Comparison of ENCODE assay signal across 18 mouse cellular contexts in genomic region chr1:73954015-73954408, GRCm38 (mm10).
DNase-seq lines count a peak whose midpoint lies in the region; ATAC-seq and TF ChIP-seq lines count a peak whose summit lies in the region.
"Had no signal": no experiment of that assay in that cellular context is flagged by ENCODE, and none has a peak within 500 bp of the region (broad histone marks: within the 10 kb centered on the region; RNA-seq: fewer than 3 reads in every experiment).

No protein-coding gene starts in this region.

- H3K27ac ChIP-seq in gastrocnemius, adult 2 months = peak overlapping the region; percentile 99
- H3K27ac ChIP-seq in heart, embryonic 16.5 days (ENCODE audit: low read length) = peak overlapping the region; percentile 92
- no peak overlapping the region for H3K27ac ChIP-seq in kidney, embryonic 14.5 days (ENCODE audit: low read depth, low read length)
- H3K27ac ChIP-seq in stomach, embryonic 15.5 days = peak overlapping the region; percentile 66; the same call in 1 of the 2 replicates
- no peak overlapping the region for H3K27ac ChIP-seq in stomach, postnatal 0 days (replicated peaks)
- H3K27ac ChIP-seq: forebrain, embryonic 15.5 days; hindbrain, embryonic 15.5 days had no signal

- peaks cover 87% of the 10 kb centered on the region for H3K4me1 ChIP-seq in heart, embryonic 16.5 days (ENCODE audit: control insufficient read depth, insufficient read depth, low read length)
- peaks cover 14% of the 10 kb centered on the region; the same call in 1 of the 2 replicates for H3K4me1 ChIP-seq in kidney, embryonic 14.5 days (ENCODE audit: control insufficient read depth, insufficient read depth, low read length)
- H3K4me1 ChIP-seq in stomach, embryonic 15.5 days = peaks cover 48% of the 10 kb centered on the region
- H3K4me1 ChIP-seq in stomach, postnatal 0 days (replicated peaks; ENCODE audit: control insufficient read depth, insufficient read depth) = peaks cover 21% of the 10 kb centered on the region

- no peak overlapping the region for H3K4me3 ChIP-seq in gastrocnemius, adult 2 months
- H3K4me3 ChIP-seq in heart, embryonic 16.5 days (ENCODE audit: low read length) = no peak overlapping the region
- no peak overlapping the region for H3K4me3 ChIP-seq in kidney, embryonic 14.5 days (ENCODE audit: low read length)
- no peak overlapping the region for H3K4me3 ChIP-seq in stomach, embryonic 15.5 days (replicated peaks)
- H3K4me3 ChIP-seq in stomach, postnatal 0 days (ENCODE audit: low read depth, low read length) = no peak overlapping the region
- H3K4me3 ChIP-seq: embryonic facial prominence, embryonic 12.5 days; forebrain, embryonic 15.5 days; heart, embryonic 10.5 days; hindbrain, embryonic 15.5 days had no signal

- DNase-seq in gastrocnemius, adult 2 months = no peak
- DNase-seq in gastrocnemius, adult 8-10 months (ENCODE audit: low spot score in 2 of 2) = no peak
- DNase-seq in heart, postnatal 4 days = no peak
- DNase-seq in kidney, postnatal 36 days = peak; percentile 42 to 76
- DNase-seq in stomach, postnatal 0 days (ENCODE audit: low spot score) = no peak
- DNase-seq: B cell, adult 2 months; cerebellum, adult 11 months; cerebellum, adult 8-10 months; cerebellum, postnatal 25 days; gastrocnemius, postnatal 14 days had no signal

- H3K9me3 ChIP-seq in heart, embryonic 16.5 days (replicated peaks; ENCODE audit: control insufficient read depth, low read length) = no peaks in the 10 kb centered on the region
- no peaks in the 10 kb centered on the region for H3K9me3 ChIP-seq in kidney, embryonic 14.5 days (ENCODE audit: control insufficient read depth, low read length)
- H3K9me3 ChIP-seq in stomach, embryonic 15.5 days = no peaks in the 10 kb centered on the region
- no peaks in the 10 kb centered on the region for H3K9me3 ChIP-seq in stomach, postnatal 0 days (ENCODE audit: control insufficient read depth, low read length)
- H3K9me3 ChIP-seq: embryonic facial prominence, embryonic 12.5 days; forebrain, embryonic 15.5 days; heart, embryonic 10.5 days; hindbrain, embryonic 15.5 days had no signal

- no peaks in the 10 kb centered on the region for H3K27me3 ChIP-seq in heart, embryonic 16.5 days (ENCODE audit: control insufficient read depth, insufficient read depth, low read length)
- H3K27me3 ChIP-seq in kidney, embryonic 14.5 days (ENCODE audit: control insufficient read depth, insufficient read depth, low read length) = no peaks in the 10 kb centered on the region
- H3K27me3 ChIP-seq in stomach, embryonic 15.5 days (replicated peaks) = no peaks in the 10 kb centered on the region
- no peaks in the 10 kb centered on the region for H3K27me3 ChIP-seq in stomach, postnatal 0 days (ENCODE audit: control insufficient read depth, insufficient read depth, low read length)
- H3K27me3 ChIP-seq: embryonic facial prominence, embryonic 12.5 days; forebrain, embryonic 15.5 days; hindbrain, embryonic 15.5 days had no signal

- intact Hi-C loops in gastrocnemius, adult 2 months (cut with DNase I) = no loop called here

- no peak overlapping the region for H3K4me2 ChIP-seq in heart, embryonic 16.5 days (ENCODE audit: low read depth, low read length)
- no peak overlapping the region for H3K4me2 ChIP-seq in kidney, embryonic 14.5 days (replicated peaks; ENCODE audit: low read depth, low read length)
- H3K4me2 ChIP-seq in stomach, embryonic 15.5 days = no peak overlapping the region
- no peak overlapping the region for H3K4me2 ChIP-seq in stomach, postnatal 0 days (replicated peaks; ENCODE audit: low read depth)
- H3K4me2 ChIP-seq: embryonic facial prominence, embryonic 12.5 days; forebrain, embryonic 15.5 days; hindbrain, embryonic 15.5 days had no signal

- H3K9ac ChIP-seq in heart, embryonic 16.5 days (ENCODE audit: low read length) = no peak overlapping the region
- H3K9ac ChIP-seq in kidney, embryonic 14.5 days (ENCODE audit: low read depth, low read length) = no peak overlapping the region
- no peak overlapping the region for H3K9ac ChIP-seq in stomach, embryonic 15.5 days
- no peak overlapping the region for H3K9ac ChIP-seq in stomach, postnatal 0 days (ENCODE audit: low read length)
- H3K9ac ChIP-seq: embryonic facial prominence, embryonic 12.5 days; forebrain, embryonic 15.5 days; hindbrain, embryonic 15.5 days had no signal

- TF ChIP-seq EP300 in stomach, postnatal 0 days (optimal IDR thresholded peaks at IDR 0.05) = no peak

- no peak for TF ChIP-seq CTCF in gastrocnemius, adult 2 months (IDR thresholded peaks at IDR 0.05)
- TF ChIP-seq CTCF in stomach, postnatal 0 days (IDR thresholded peaks at IDR 0.05; ENCODE audit: low read depth) = no peak

- H3K36me3 ChIP-seq in heart, embryonic 16.5 days (ENCODE audit: control insufficient read depth, insufficient read depth) = peaks cover 46% of the 10 kb centered on the region
- H3K36me3 ChIP-seq in kidney, embryonic 14.5 days (ENCODE audit: control insufficient read depth, insufficient read depth, low read length) = peaks cover 26% of the 10 kb centered on the region
- peaks cover 11% of the 10 kb centered on the region; the same call in 1 of the 2 replicates for H3K36me3 ChIP-seq in stomach, embryonic 15.5 days
- H3K36me3 ChIP-seq in stomach, postnatal 0 days (ENCODE audit: control insufficient read depth, insufficient read depth, low read length) = peaks cover 10% of the 10 kb centered on the region; the same call in 1 of the 2 replicates
- H3K36me3 ChIP-seq: forebrain, embryonic 15.5 days; hindbrain, embryonic 15.5 days had no signal

- ATAC-seq in heart, embryonic 16.5 days (replicated peaks; ENCODE audit: extremely low read depth, insufficient read depth, low FRiP score) = no peak
- no peak for ATAC-seq in kidney, embryonic 14.5 days (ENCODE audit: low FRiP score, low TSS enrichment)
- no peak for ATAC-seq in stomach, embryonic 15.5 days (ENCODE audit: insufficient read depth, low FRiP score, low read depth)
- ATAC-seq in stomach, postnatal 0 days (ENCODE audit: low FRiP score, low TSS enrichment) = no peak
- ATAC-seq: CD4-positive, CD25-positive, alpha-beta regulatory T cell, adult 4 months; forebrain, embryonic 15.5 days had no signal

- WGBS in heart, embryonic 16.5 days = 86% methylated on average over 6 of the region's 6 CpGs
- 90% methylated on average over 6 of the region's 6 CpGs for WGBS in kidney, embryonic 14.5 days
- 91% methylated on average over 6 of the region's 6 CpGs for WGBS in stomach, embryonic 15.5 days
- WGBS in stomach, postnatal 0 days = 79% methylated on average over 6 of the region's 6 CpGs

Comparison
In these comparisons a context has a peak if more than half of its experiments do, and no peak if none do; other contexts are left out.
1. H3K27ac ChIP-seq: peak in gastrocnemius, adult 2 months (single experiment), heart, embryonic 16.5 days (single experiment) and stomach, embryonic 15.5 days (single experiment); none in kidney, embryonic 14.5 days (single experiment) and stomach, postnatal 0 days (single experiment).
2. DNase-seq: peak in kidney, postnatal 36 days (2 of 2); none in gastrocnemius, adult 2 months (single experiment), gastrocnemius, adult 8-10 months (0 of 2), heart, postnatal 4 days (single experiment) and stomach, postnatal 0 days (single experiment).